Mouse (Mus musculus): ENCODE measurements around the gene Vsig2.

The Vsig2 gene

GRCm38 (mm10) chr9:37567454-37567853, 28.4 kb downstream of the Vsig2 start:
- no peak for DNase-seq

DNA sequence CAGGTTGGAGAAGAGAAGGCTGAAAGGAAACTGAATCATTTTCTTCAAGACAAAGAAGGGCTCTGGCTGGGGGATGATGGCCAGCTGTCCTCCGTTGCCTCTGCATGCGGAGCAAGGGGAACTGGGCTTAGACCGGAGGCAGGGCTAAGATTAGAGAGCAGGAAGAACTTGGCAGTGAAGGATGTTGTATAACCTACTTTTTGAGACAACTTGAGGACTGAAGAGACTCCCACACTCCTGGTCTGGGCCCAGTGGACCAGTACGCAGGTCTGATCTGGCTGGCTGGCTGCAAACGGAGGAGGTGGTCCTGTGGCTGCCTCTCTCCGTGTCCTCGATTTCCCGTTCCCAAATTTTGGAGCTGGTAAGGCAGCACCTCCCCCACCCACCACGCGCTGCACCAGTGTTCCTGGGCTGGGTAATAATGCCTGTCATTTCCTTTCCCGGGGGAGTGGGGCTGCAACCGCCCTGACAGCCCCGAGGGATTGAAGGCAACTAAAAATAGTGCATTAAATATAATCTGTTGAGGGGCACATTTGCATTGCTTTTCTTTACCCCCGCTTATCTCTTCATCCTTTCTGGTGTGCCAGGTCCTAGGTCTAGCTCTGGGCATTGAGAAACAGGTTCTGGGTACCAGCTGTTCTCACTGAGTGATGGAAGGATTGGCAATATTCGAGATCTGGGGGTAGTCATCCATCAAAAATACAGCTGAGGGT, 29.0 kb downstream of the Vsig2 start:
- DNase-seq = no peak

GRCm38 (mm10) chr9:37568605-37569214, 29.7 kb downstream of the Vsig2 start:
- DNase-seq = no peak

DNA sequence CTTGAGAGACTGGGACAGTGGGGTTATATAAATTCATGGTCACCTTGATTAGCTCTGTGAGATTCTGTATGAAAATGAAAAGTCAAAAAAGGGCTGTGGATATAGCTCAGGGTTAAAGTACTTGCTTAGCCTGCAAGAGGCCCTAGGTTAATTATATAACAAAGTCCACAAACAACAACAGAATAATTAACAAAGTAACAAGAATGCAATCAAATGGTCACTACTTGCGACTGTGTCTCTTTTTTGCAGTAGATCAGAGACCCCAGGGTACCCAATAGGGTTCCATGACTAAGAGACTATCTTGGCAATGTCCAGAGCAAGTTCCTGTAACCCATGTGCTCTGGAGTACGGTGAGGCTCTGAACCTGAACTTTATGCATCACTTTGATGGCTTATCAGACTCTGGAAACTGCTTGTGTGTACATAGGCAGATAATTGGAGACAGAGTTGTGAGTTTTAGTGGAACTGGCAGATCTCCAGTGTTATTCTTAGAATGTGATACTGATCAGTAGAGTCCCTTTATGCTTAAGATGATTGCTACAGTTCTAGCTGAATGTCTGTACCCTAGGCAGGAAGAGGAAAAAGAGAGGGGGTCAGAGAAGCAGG, 30.3 kb downstream of the Vsig2 start:
- no peak for DNase-seq

GRCm38 (mm10) chr9:37572204-37572876, 33.3 kb downstream of the Vsig2 start:
- DNase-seq = no peak

DNA sequence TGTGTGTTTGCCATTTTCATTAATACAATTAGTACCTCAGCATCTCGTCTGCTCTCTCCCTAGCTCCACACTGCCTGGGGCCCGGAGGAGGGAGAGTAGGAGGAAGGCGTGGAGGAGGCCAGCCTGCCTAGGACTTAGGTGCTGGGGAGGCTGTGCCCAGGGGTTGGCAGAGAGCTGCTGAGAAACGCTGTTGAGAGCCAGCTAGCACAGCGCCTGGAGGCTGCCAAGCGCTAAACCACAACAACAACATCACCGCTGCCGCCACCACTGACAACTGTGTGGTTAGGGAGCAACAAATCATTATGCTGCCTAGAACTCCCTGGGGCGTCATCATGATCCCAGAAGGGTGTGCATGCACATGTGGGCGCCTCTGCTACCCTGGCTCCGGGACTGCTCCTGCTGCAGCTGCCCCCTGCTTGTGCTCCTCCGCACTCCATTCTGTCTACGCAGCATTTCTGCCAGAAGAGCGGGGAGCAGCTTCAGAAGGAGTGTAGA, 37.4 kb downstream of the Vsig2 start:
- peak; percentile 49 for DNase-seq

DNA sequence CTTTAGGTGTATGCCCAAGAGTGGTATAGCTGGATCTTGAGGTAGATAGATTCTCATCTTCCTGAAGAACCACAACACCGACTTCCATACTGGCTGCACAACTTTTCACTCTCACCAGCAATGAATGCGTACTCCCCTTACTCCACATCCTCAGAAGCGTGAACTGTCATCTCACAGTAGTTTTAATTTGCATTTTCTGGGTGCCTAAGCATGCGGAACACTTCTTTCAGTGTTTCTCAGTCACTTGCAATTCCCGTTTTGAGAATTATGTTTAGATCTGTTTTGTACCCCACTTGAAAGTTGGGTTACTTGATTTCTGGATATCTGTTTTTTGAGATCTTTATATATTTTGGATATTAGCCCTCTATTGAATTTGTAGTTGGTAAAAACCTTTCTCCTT, 44.5 kb downstream of the Vsig2 start:
- DNase-seq = no peak

GRCm38 (mm10) chr9:37586718-37587117, 47.7 kb downstream of the Vsig2 start:
- DNase-seq = no peak

- no peak for DNase-seq
Observed at GRCm38 (mm10) chr9:37590381-37590780, 51.3 kb downstream of the Vsig2 start.

DNA sequence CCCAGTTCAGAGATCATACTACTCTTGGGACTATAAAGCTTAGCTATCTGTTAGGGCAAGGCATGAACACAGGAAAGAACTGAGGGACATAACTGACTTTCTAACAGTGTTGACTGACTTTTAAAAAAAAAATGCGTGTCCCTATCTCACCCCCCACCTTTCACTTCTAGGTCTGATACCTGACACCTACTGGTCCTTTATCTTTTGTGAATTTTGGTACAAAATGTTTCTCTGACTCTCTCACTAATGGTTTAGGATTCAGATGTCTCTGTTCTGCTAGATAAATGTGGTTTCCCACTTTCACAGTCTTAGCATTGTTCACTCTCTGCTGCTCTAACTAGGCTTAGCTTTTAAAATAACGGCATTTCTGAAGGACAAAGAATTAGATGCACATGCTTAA, 53.0 kb downstream of the Vsig2 start:
- no peak for DNase-seq

GRCm38 (mm10) chr9:37592633-37593032, 53.6 kb downstream of the Vsig2 start:
- no peak for DNase-seq

- DNase-seq = no peak
Observed at GRCm38 (mm10) chr9:37593690-37594089, 54.6 kb downstream of the Vsig2 start.

Measured in retina, postnatal 1 day (tissue).